In genomic region chr11:119036934-119037779, GRCm38 (mm10) we compare ENCODE assay signal across 9 mouse cellular contexts. TPM values are rescaled to one million over a fixed set of nuclear protein-coding genes. Genes with fewer than 3 reads are reported as not detected.
DNase-seq lines count a peak whose midpoint lies in the region; ATAC-seq lines count a peak whose summit lies in the region.
"Had no signal": no experiment of that assay in that cellular context is flagged by ENCODE, and none has a peak within 500 bp of the region (broad histone marks: within the 10 kb centered on the region; RNA-seq: fewer than 3 reads in every experiment).

No protein-coding gene starts in this region.

- H3K36me3 ChIP-seq in heart, embryonic 10.5 days = peaks cover 10% of the 10 kb centered on the region
- H3K36me3 ChIP-seq in heart, embryonic 13.5 days = peaks cover 12% of the 10 kb centered on the region
- no peaks in the 10 kb centered on the region for H3K36me3 ChIP-seq in liver, embryonic 11.5 days (ENCODE audit: control insufficient read depth, insufficient read depth, low read length)

- WGBS in heart, embryonic 10.5 days = 1% methylated on average over 57 of the region's 57 CpGs
- WGBS in heart, embryonic 13.5 days = 2% methylated on average over 57 of the region's 57 CpGs
- 3% methylated on average over 57 of the region's 57 CpGs for WGBS in liver, embryonic 11.5 days

- H3K4me3 ChIP-seq in heart, embryonic 10.5 days = peak overlapping the region; percentile 65
- H3K4me3 ChIP-seq in brown adipose tissue, adult 24 weeks (ENCODE audit: insufficient read depth, low read depth, low read length) = peak overlapping the region; percentile 49
- peak overlapping the region; percentile 62 for H3K4me3 ChIP-seq in heart, embryonic 13.5 days
- H3K4me3 ChIP-seq in liver, embryonic 11.5 days (ENCODE audit: low read depth, low read length) = peak overlapping the region; percentile 49

- no peaks in the 10 kb centered on the region for H3K9me3 ChIP-seq in heart, embryonic 10.5 days
- H3K9me3 ChIP-seq in heart, embryonic 13.5 days = no peaks in the 10 kb centered on the region
- no peaks in the 10 kb centered on the region for H3K9me3 ChIP-seq in liver, embryonic 11.5 days (ENCODE audit: control insufficient read depth, low read length)

- peaks cover 69% of the 10 kb centered on the region for H3K4me1 ChIP-seq in heart, embryonic 10.5 days
- peaks cover 6% of the 10 kb centered on the region for H3K4me1 ChIP-seq in brown adipose tissue, adult 24 weeks (ENCODE audit: control insufficient read depth, insufficient read depth, insufficient read length, low read length)
- peaks cover 63% of the 10 kb centered on the region for H3K4me1 ChIP-seq in heart, embryonic 13.5 days
- H3K4me1 ChIP-seq in liver, embryonic 11.5 days (replicated peaks; ENCODE audit: control insufficient read depth, insufficient read depth, low read length) = peaks cover 35% of the 10 kb centered on the region

- DNase-seq in heart, embryonic 10.5 days (ENCODE audit: low spot score) = no peak
- no peak for DNase-seq in heart, adult 9 months (ENCODE audit: low spot score in 2 of 2)
- peak; percentile 54 for DNase-seq in liver, embryonic 11.5 days (ENCODE audit: low spot score)
- DNase-seq in retina, postnatal 1 day = peak; percentile 67
- no peak for DNase-seq in urinary bladder, adult 2 months (ENCODE audit: low spot score)

- H3K9ac ChIP-seq in heart, embryonic 13.5 days = peak overlapping the region; percentile 81
- 0 out of 2 replicates have a peak overlapping the region, but pooled peaks have one; percentile 5 for H3K9ac ChIP-seq in liver, embryonic 11.5 days (ENCODE audit: low read depth, low read length)

- ATAC-seq in heart, embryonic 13.5 days (ENCODE audit: extremely low read depth, insufficient number of reproducible peaks, low FRiP score, low TSS enrichment) = no peak
- ATAC-seq in liver, embryonic 11.5 days (replicated peaks; ENCODE audit: low FRiP score) = no peak
- ATAC-seq in erythroid progenitor cell, adult 5-6 weeks (replicated peaks; ENCODE audit: low FRiP score, poor library complexity, severe bottlenecking) = no peak

- peak overlapping the region; percentile 92 for H3K4me2 ChIP-seq in heart, embryonic 13.5 days
- peak overlapping the region; percentile 71 for H3K4me2 ChIP-seq in liver, embryonic 11.5 days

- peak overlapping the region; percentile 65 for H3K27ac ChIP-seq in heart, embryonic 10.5 days
- no peak overlapping the region for H3K27ac ChIP-seq in brown adipose tissue, adult 24 weeks (replicated peaks; ENCODE audit: low read depth, low read length)
- no peak overlapping the region for H3K27ac ChIP-seq in heart, embryonic 13.5 days (replicated peaks)
- no peak overlapping the region for H3K27ac ChIP-seq in liver, embryonic 11.5 days (ENCODE audit: low read depth, low read length)

- peaks cover 81% of the 10 kb centered on the region for H3K27me3 ChIP-seq in heart, embryonic 10.5 days (ENCODE audit: insufficient read depth, poor library complexity, severe bottlenecking)
- peaks cover 76% of the 10 kb centered on the region for H3K27me3 ChIP-seq in heart, embryonic 13.5 days (replicated peaks)
- peaks cover 77% of the 10 kb centered on the region for H3K27me3 ChIP-seq in liver, embryonic 11.5 days (replicated peaks; ENCODE audit: control insufficient read depth, insufficient read depth, low read length)

RNA-seq across cellular contexts. Expression of gene Cbx8, which starts 3.6 kb away (rescaled TPM):
- 9.1 and 9.7 TPM in 2 replicates for polyA plus RNA-seq in heart, embryonic 10.5 days (2016; fragmentation: Nextera tagmentation; extraction: Ambion mirVana)
- polyA plus RNA-seq in brown adipose tissue, adult 24 weeks (2012; ENCODE audit: insufficient read depth, insufficient read length, missing spikeins) = 4.7 and 9.1 TPM in 2 replicates
- polyA plus RNA-seq in heart, embryonic 13.5 days (2015; fragmentation: Nextera tagmentation; extraction: Ambion mirVana) = 6.1 and 7.0 TPM in 2 replicates
- polyA plus RNA-seq in liver, embryonic 11.5 days (2014; fragmentation: Nextera tagmentation; extraction: Ambion mirVana) = 6.5 and 7.1 TPM in 2 replicates
- 5.4 and 6.8 TPM in 2 replicates for polyA plus RNA-seq in urinary bladder, adult 2 months (2012; rRNA removed)
- total RNA-seq in erythroid progenitor cell, adult 5-6 weeks (2015; ENCODE audit: low replicate concordance) = 1.3 TPM in 1 of 2 replicates, not detected in the other
- 1.0 and 3.3 TPM in 2 replicates for total RNA-seq in erythroid progenitor cell, adult 5-6 weeks (2017; ENCODE audit: low replicate concordance)

RNA-seq across cellular contexts. Expression of gene Cbx2, which starts 14.4 kb away (rescaled TPM):
- 37.4 and 56.0 TPM in 2 replicates for polyA plus RNA-seq in heart, embryonic 10.5 days (2016; fragmentation: Nextera tagmentation; extraction: Ambion mirVana)
- 0.91 and 1.1 TPM in 2 replicates for polyA plus RNA-seq in brown adipose tissue, adult 24 weeks (2012; ENCODE audit: insufficient read depth, insufficient read length, missing spikeins)
- 17.6 and 18.9 TPM in 2 replicates for polyA plus RNA-seq in heart, embryonic 13.5 days (2015; fragmentation: Nextera tagmentation; extraction: Ambion mirVana)
- 22.1 and 22.2 TPM in 2 replicates for polyA plus RNA-seq in liver, embryonic 11.5 days (2014; fragmentation: Nextera tagmentation; extraction: Ambion mirVana)
- 3.0 TPM in 2 replicates for polyA plus RNA-seq in urinary bladder, adult 2 months (2012; rRNA removed)
- not detected in 2 replicates for total RNA-seq in erythroid progenitor cell, adult 5-6 weeks (2015; ENCODE audit: low replicate concordance)
- total RNA-seq in erythroid progenitor cell, adult 5-6 weeks (2017; ENCODE audit: low replicate concordance) = 0.51 TPM in 1 of 2 replicates, not detected in the other

RNA-seq across cellular contexts. Expression of gene Cbx4, which starts 48.9 kb away (rescaled TPM):
- polyA plus RNA-seq in heart, embryonic 10.5 days (2016; fragmentation: Nextera tagmentation; extraction: Ambion mirVana) = 8.9 and 9.0 TPM in 2 replicates
- 37.3 and 37.4 TPM in 2 replicates for polyA plus RNA-seq in brown adipose tissue, adult 24 weeks (2012; ENCODE audit: insufficient read depth, insufficient read length, missing spikeins)
- 8.0 and 9.5 TPM in 2 replicates for polyA plus RNA-seq in heart, embryonic 13.5 days (2015; fragmentation: Nextera tagmentation; extraction: Ambion mirVana)
- polyA plus RNA-seq in liver, embryonic 11.5 days (2014; fragmentation: Nextera tagmentation; extraction: Ambion mirVana) = 5.1 TPM in 2 replicates
- polyA plus RNA-seq in urinary bladder, adult 2 months (2012; rRNA removed) = 32.2 and 36.0 TPM in 2 replicates
- total RNA-seq in erythroid progenitor cell, adult 5-6 weeks (2015; ENCODE audit: low replicate concordance) = 5.4 and 13.4 TPM in 2 replicates
- total RNA-seq in erythroid progenitor cell, adult 5-6 weeks (2017; ENCODE audit: low replicate concordance) = 2.7 and 4.4 TPM in 2 replicates

RNA-seq across cellular contexts. Expression of gene Enpp7, which starts 49.2 kb away (rescaled TPM):
- not detected in 2 replicates for polyA plus RNA-seq in heart, embryonic 10.5 days (2016; fragmentation: Nextera tagmentation; extraction: Ambion mirVana)
- not detected in 2 replicates for polyA plus RNA-seq in brown adipose tissue, adult 24 weeks (2012; ENCODE audit: insufficient read depth, insufficient read length, missing spikeins)
- polyA plus RNA-seq in heart, embryonic 13.5 days (2015; fragmentation: Nextera tagmentation; extraction: Ambion mirVana) = not detected in 2 replicates
- polyA plus RNA-seq in liver, embryonic 11.5 days (2014; fragmentation: Nextera tagmentation; extraction: Ambion mirVana) = not detected in 2 replicates
- 0.08 TPM in 1 of 2 replicates, not detected in the other for polyA plus RNA-seq in urinary bladder, adult 2 months (2012; rRNA removed)
- total RNA-seq in erythroid progenitor cell, adult 5-6 weeks (2015; ENCODE audit: low replicate concordance) = not detected in 2 replicates
- total RNA-seq in erythroid progenitor cell, adult 5-6 weeks (2017; ENCODE audit: low replicate concordance) = not detected in 2 replicates
- total RNA-seq: layer of hippocampus, postnatal 10 days had no signal

Comparison
In these comparisons a context has a peak if more than half of its experiments do, and no peak if none do; other contexts are left out.
1. DNase-seq: peak in liver, embryonic 11.5 days (single experiment) and retina, postnatal 1 day (single experiment); none in heart, embryonic 10.5 days (single experiment), heart, adult 9 months (0 of 2) and urinary bladder, adult 2 months (single experiment).
2. Peak in every context shown above with its lines, with median percentiles within 50 percentile points of each other: H3K4me3 ChIP-seq.